Mouse (Mus musculus) CH12.LX (cell line): ENCODE results near the gene Cldn8.

Experiments
- BHLHE40 ChIP-seq: IDR thresholded peaks from 2 replicates; pipeline ENCODE4 v1.6.1; 2011; ENCODE audit warnings: mild to moderate bottlenecking, low read depth, low read length, improper control_type of control experiment
- CTCF ChIP-seq, 2 experiments: IDR thresholded peaks in 1 of 2; conservative IDR thresholded peaks in 1 of 2; 2 replicates each; pipeline ENCODE4 v1.5.1; 2011 to 2012; ENCODE audit warnings: low read depth in 2 of 2, low read length in 2 of 2, improper control_type of control experiment in 1 of 2, inconsistent platforms in 1 of 2, mild to moderate bottlenecking in 1 of 2, moderate library complexity in 1 of 2
- E2F4 ChIP-seq: IDR thresholded peaks from 2 replicates; pipeline ENCODE4 v1.6.1; 2011; ENCODE audit warnings: low read depth, low read length, improper control_type of control experiment; ENCODE audit not compliant: insufficient replicate concordance
- EP300 ChIP-seq: IDR thresholded peaks from 2 replicates; pipeline ENCODE4 v1.6.1; 2011; ENCODE audit warnings: low read length, improper control_type of control experiment
- JUN ChIP-seq: IDR thresholded peaks from 2 replicates; pipeline ENCODE4 v1.6.1; 2011; ENCODE audit warnings: low read depth, mild to moderate bottlenecking, low read length, improper control_type of control experiment, moderate library complexity; ENCODE audit not compliant: insufficient read depth
- KAT2A ChIP-seq: IDR thresholded peaks from 2 replicates; pipeline ENCODE4 v1.6.1; 2012; ENCODE audit warnings: low read length, improper control_type of control experiment, inconsistent platforms; ENCODE audit not compliant: insufficient replicate concordance
- MAFK ChIP-seq: IDR thresholded peaks from 2 replicates; pipeline ENCODE4 v1.6.1; 2011; ENCODE audit warnings: low read length, improper control_type of control experiment; ENCODE audit not compliant: insufficient replicate concordance
- MAZ ChIP-seq: IDR thresholded peaks from 2 replicates; pipeline ENCODE4 v1.6.1; 2012; ENCODE audit warnings: low read depth, mild to moderate bottlenecking, inconsistent platforms, low read length, improper control_type of control experiment, moderate library complexity
- MXI1 ChIP-seq: IDR thresholded peaks from 2 replicates; pipeline ENCODE4 v1.6.1; 2011; ENCODE audit warnings: mild to moderate bottlenecking, low read depth, low read length, improper control_type of control experiment
- NRF1 ChIP-seq: IDR thresholded peaks from 2 replicates; pipeline ENCODE4 v1.6.1; 2014; ENCODE audit warnings: low read depth, mild to moderate bottlenecking, inconsistent platforms, low read length, improper control_type of control experiment, moderate library complexity
- RAD21 ChIP-seq: IDR thresholded peaks from 2 replicates; pipeline ENCODE4 v1.6.1; 2011; ENCODE audit warnings: low read depth, mild to moderate bottlenecking, low read length, improper control_type of control experiment, moderate library complexity
- SIN3A ChIP-seq: IDR thresholded peaks from 2 replicates; pipeline ENCODE4 v1.6.1; 2012; ENCODE audit warnings: low read length, improper control_type of control experiment, inconsistent platforms

- TF ChIP-seq JUN = no peak
- TF ChIP-seq MAZ = no peak
- TF ChIP-seq BHLHE40 = no peak
- no peak for TF ChIP-seq KAT2A
- no peak for TF ChIP-seq CTCF (conservative IDR thresholded peaks at IDR 0.05 in 1 of 2, IDR thresholded peaks at IDR 0.05 in 1 of 2; ENCODE audit: low read depth in 2 of 2, low read length in 2 of 2)
- TF ChIP-seq MAFK = no peak
- TF ChIP-seq RAD21 = no peak
- no peak for TF ChIP-seq NRF1
- no peak for TF ChIP-seq EP300
- no peak for TF ChIP-seq SIN3A
- no peak for TF ChIP-seq E2F4
- no peak for TF ChIP-seq MXI1
Observed at GRCm38 (mm10) chr16:88583338-88583737, 20.4 kb upstream of the Cldn8 start.
